Mouse (Mus musculus): ENCODE data around the gene Vmn1r18.
"Not testable (repeated sequence)": the region's sequence is repeated elsewhere in the genome, so short reads cannot be mapped to it uniquely, and the experiment has no call there.

Vmn1r18 gene

GRCm38 (mm10) chr6:57395683-57396082 lies at the start of gene Vmn1r18:
TSS of gene Vmn1r18 (minus strand) at chr6:57395783.
- in situ Hi-C loops (cut with MboI, MseI): no loop called here

- in situ Hi-C loops (cut with MboI, MseI): loop anchor here (5.0 kb wide), 1 partner anchor 786 kb away; the partner anchor contains the start of gene Vmn1r27
Observed at GRCm38 (mm10) chr6:57431196-57431595, 35.6 kb upstream of the Vmn1r18 start.

- in situ Hi-C loops (cut with MboI, MseI): loop anchor here (5.0 to 10.0 kb wide), 2 partner anchors 134 to 576 kb away; no protein-coding TSS in a partner anchor
Observed at GRCm38 (mm10) chr6:57428630-57429029, 33.0 kb upstream of the Vmn1r18 start, which contains the start of gene Vmn1r20. TSS of gene Vmn1r20 (plus strand) at chr6:57428930.

- in situ Hi-C loops (cut with MboI, MseI): not testable (repeated sequence)
Observed at GRCm38 (mm10) chr6:57403480-57403879, 7.9 kb upstream of the Vmn1r18 start, which contains the start of gene Vmn1r19. TSS of gene Vmn1r19 (plus strand) at chr6:57403780.

GRCm38 (mm10) chr6:57367496-57367895 lies 28.1 kb downstream of the Vmn1r18 start:
- in situ Hi-C loops (cut with MboI, MseI): no loop called here

GRCm38 (mm10) chr6:57365866-57366265 lies 29.7 kb downstream of the Vmn1r18 start:
- in situ Hi-C loops (cut with MboI, MseI): not testable (repeated sequence)

GRCm38 (mm10) chr6:57363627-57364026 lies 32.0 kb downstream of the Vmn1r18 start, which contains the start of gene Vmn1r17:
TSS of gene Vmn1r17 (minus strand) at chr6:57363727.
- in situ Hi-C loops (cut with MboI, MseI): no loop called here

GRCm38 (mm10) chr6:57356864-57357263 lies 38.7 kb downstream of the Vmn1r18 start:
- in situ Hi-C loops (cut with MboI, MseI): loop anchor here (10.0 kb wide), 1 partner anchor 1412 kb away; no protein-coding TSS in a partner anchor

- in situ Hi-C loops (cut with MboI, MseI): no loop called here
Observed at GRCm38 (mm10) chr6:57329394-57329793, 66.2 kb downstream of the Vmn1r18 start, which contains the start of gene Vmn1r16. TSS of gene Vmn1r16 (minus strand) at chr6:57329494.
